Mouse (Mus musculus) ES-E14 (cell line): ENCODE data around the gene Alk.

Experiments
- HCFC1 ChIP-seq: IDR thresholded peaks from 2 replicates; pipeline ENCODE4 v1.6.1; 2012; ENCODE audit warnings: low read length, inconsistent platforms, borderline replicate concordance; ENCODE audit not compliant: insufficient read depth
- MAFK ChIP-seq: IDR thresholded peaks from 2 replicates; pipeline ENCODE4 v1.6.1; 2014; ENCODE audit warnings: mild to moderate bottlenecking, low read depth, low read length, inconsistent platforms; ENCODE audit not compliant: insufficient read depth
- ZC3H11A ChIP-seq: IDR thresholded peaks from 2 replicates; pipeline ENCODE4 v1.6.1; 2012; ENCODE audit warnings: low read depth, mild to moderate bottlenecking, inconsistent platforms, low read length, borderline replicate concordance

DNA sequence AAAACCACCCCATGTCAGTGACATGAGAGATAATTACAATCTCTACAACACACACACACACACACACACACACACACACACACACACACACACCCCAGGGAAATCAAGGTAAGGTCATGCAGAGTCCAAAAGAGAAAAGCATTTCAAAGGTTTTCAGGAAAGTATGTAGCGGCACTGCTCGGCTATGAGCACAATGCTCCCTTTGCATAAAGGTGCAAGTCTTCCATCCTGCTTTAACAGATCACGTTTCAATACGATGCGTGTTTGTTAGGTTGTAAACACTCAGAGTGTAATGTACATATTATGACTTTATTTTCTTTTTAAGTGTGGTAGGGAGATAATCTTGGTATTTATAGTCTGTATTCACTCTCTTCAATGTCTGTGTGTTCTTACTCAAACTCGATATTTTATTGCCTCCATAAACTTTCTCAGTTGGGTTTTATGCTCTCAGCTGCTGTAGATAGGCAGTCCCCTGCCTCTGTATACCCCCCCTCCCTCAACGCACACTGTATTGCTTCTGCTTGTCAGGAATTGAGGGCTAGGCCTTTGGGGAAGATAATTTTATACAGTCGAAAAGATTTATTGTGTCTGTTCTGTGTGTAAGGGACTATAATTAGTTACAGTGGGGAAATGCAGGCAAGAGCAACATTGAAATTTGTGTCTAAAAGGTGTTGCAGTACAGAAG, 780.7 kb downstream of the Alk start:
- TF ChIP-seq HCFC1 = no peak
- no peak for TF ChIP-seq MAFK
- no peak for TF ChIP-seq ZC3H11A
